Mouse (Mus musculus) layer of hippocampus, postnatal 10 days (tissue): ENCODE results near the gene Gm20683. TPM values are rescaled to one million over a fixed set of nuclear protein-coding genes. Genes with fewer than 3 reads are reported as not detected.
"Not testable (repeated sequence)": the region's sequence is repeated elsewhere in the genome, so short reads cannot be mapped to it uniquely, and the experiment has no call there.

Experiments used
- DNase-seq, 2 experiments: peaks; one replicate each; pipeline ENCODE4 v3.0.0; 2021; ENCODE audit warnings: low spot score in 2 of 2
- total RNA-seq, 2 experiments: library from RNA; stranded (reverse); gene quantifications; 2 replicates each; pipeline ENCODE4 v1.2.3; 2021

The Gm20683 gene
- total RNA-seq, 2 experiments from 2014 or later: 30.9 to 36.3 TPM

- DNase-seq: no peak
These were observed 32.7 kb upstream of the Gm20683 start for GRCm38 (mm10) chr17:25874148-25874720.

- no peak for DNase-seq
These were observed 32.0 kb upstream of the Gm20683 start for GRCm38 (mm10) chr17:25873405-25874147.

GRCm38 (mm10) chr17:25872676-25873075 is 31.1 kb upstream of the Gm20683 start:
- no peak for DNase-seq

GRCm38 (mm10) chr17:25871566-25871965 is 30.0 kb upstream of the Gm20683 start:
- not testable (repeated sequence) for DNase-seq

- DNase-seq: no peak
These were observed 28.4 kb upstream of the Gm20683 start for GRCm38 (mm10) chr17:25869954-25870353.

GRCm38 (mm10) chr17:25869498-25869897 is 27.9 kb upstream of the Gm20683 start:
- DNase-seq: no peak

GRCm38 (mm10) chr17:25868601-25869191 is 27.1 kb upstream of the Gm20683 start, which contains the start of gene Mcrip2:
Gene Mcrip2, minus strand, starts transcription at chr17:25868764.
- DNase-seq: peak; percentile 72 to 82

GRCm38 (mm10) chr17:25867836-25868600 is 26.5 kb upstream of the Gm20683 start:
- DNase-seq: peak; percentile 50 to 63

- no peak for DNase-seq
These were observed 25.9 kb upstream of the Gm20683 start for GRCm38 (mm10) chr17:25867509-25867835.

- no peak for DNase-seq
These were observed 24.6 kb upstream of the Gm20683 start for GRCm38 (mm10) chr17:25866172-25866571.

GRCm38 (mm10) chr17:25865288-25865687 is 23.7 kb upstream of the Gm20683 start:
- DNase-seq: no peak

GRCm38 (mm10) chr17:25864311-25864710 is 22.7 kb upstream of the Gm20683 start:
- DNase-seq: no peak

GRCm38 (mm10) chr17:25863681-25864080 is 22.1 kb upstream of the Gm20683 start:
- DNase-seq: no peak

- DNase-seq: no peak
These were observed 20.4 kb upstream of the Gm20683 start for GRCm38 (mm10) chr17:25861704-25862612.

GRCm38 (mm10) chr17:25860832-25861703 is 19.5 kb upstream of the Gm20683 start, which contains the start of gene Wdr90:
Gene Wdr90, minus strand, starts transcription at chr17:25861501.
- peak; percentile 89 to 90 for DNase-seq

- DNase-seq: no peak
These were observed 18.7 kb upstream of the Gm20683 start for GRCm38 (mm10) chr17:25860229-25860628.

GRCm38 (mm10) chr17:25844396-25844901 is 2.9 kb upstream of the Gm20683 start, which contains the start of gene Rhot2:
Gene Rhot2, minus strand, starts transcription at chr17:25844851.
- DNase-seq: peak; percentile 92 to 95

- no peak for DNase-seq
These were observed 2.3 kb upstream of the Gm20683 start for GRCm38 (mm10) chr17:25843636-25844395.

GRCm38 (mm10) chr17:25843122-25843521 is 1.6 kb upstream of the Gm20683 start:
- no peak for DNase-seq
